Mouse (Mus musculus): ENCODE data around the gene Pigl.
A peak's percentile ranks its signal among the peaks of the same experiment; 100 is the strongest.
"Not testable (repeated sequence)": the region's sequence is repeated elsewhere in the genome, so short reads cannot be mapped to it uniquely, and the experiment has no call there.

Pigl gene

GRCm38 (mm10) chr11:62470451-62470850 is 12.2 kb downstream of the Pigl start:
- DNase-seq = no peak

GRCm38 (mm10) chr11:62473516-62473915 is 15.3 kb downstream of the Pigl start:
- DNase-seq = peak; percentile 49 to 77

- no peak for DNase-seq
Measured at GRCm38 (mm10) chr11:62476156-62476555, 17.9 kb downstream of the Pigl start.

- DNase-seq = peak; percentile 28 to 65
Measured at GRCm38 (mm10) chr11:62478931-62479330, 20.7 kb downstream of the Pigl start.

- DNase-seq = peak; percentile 25 to 60
Measured at GRCm38 (mm10) chr11:62479581-62479980, 21.3 kb downstream of the Pigl start.

GRCm38 (mm10) chr11:62486949-62487348 is 28.7 kb downstream of the Pigl start:
- no peak for DNase-seq

- peak in 1 of 2 experiments; percentile 23 for DNase-seq
Measured at GRCm38 (mm10) chr11:62487540-62488350, 29.5 kb downstream of the Pigl start.

- DNase-seq = no peak
Measured at GRCm38 (mm10) chr11:62493701-62494100, 35.4 kb downstream of the Pigl start.

- DNase-seq = peak; percentile 89 to 93
Measured at GRCm38 (mm10) chr11:62494754-62495275, 36.6 kb downstream of the Pigl start.

GRCm38 (mm10) chr11:62495276-62495801 is 37.1 kb downstream of the Pigl start:
- peak; percentile 56 to 72 for DNase-seq

- no peak for DNase-seq
Measured at GRCm38 (mm10) chr11:62496151-62496715, 38.0 kb downstream of the Pigl start.

- no peak for DNase-seq
Measured at GRCm38 (mm10) chr11:62497181-62497580, 38.9 kb downstream of the Pigl start.

GRCm38 (mm10) chr11:62498802-62499201 is 40.5 kb downstream of the Pigl start:
- no peak for DNase-seq

GRCm38 (mm10) chr11:62500529-62500928 is 42.3 kb downstream of the Pigl start:
- DNase-seq = no peak

GRCm38 (mm10) chr11:62507683-62508082 is 49.4 kb downstream of the Pigl start:
- no peak for DNase-seq

- not testable (repeated sequence) for DNase-seq
Measured at GRCm38 (mm10) chr11:62508365-62508764, 50.1 kb downstream of the Pigl start.

GRCm38 (mm10) chr11:62508816-62509215 is 50.6 kb downstream of the Pigl start:
- DNase-seq = not testable (repeated sequence)

- DNase-seq = no peak
Measured at GRCm38 (mm10) chr11:62509571-62509970, 51.3 kb downstream of the Pigl start.

GRCm38 (mm10) chr11:62510956-62511355 is 52.7 kb downstream of the Pigl start:
- DNase-seq = no peak

GRCm38 (mm10) chr11:62511444-62512202 is 53.4 kb downstream of the Pigl start:
- peak; percentile 14 to 46 for DNase-seq

- DNase-seq = no peak
Measured at GRCm38 (mm10) chr11:62512529-62513080, 54.3 kb downstream of the Pigl start.

GRCm38 (mm10) chr11:62513311-62513710 is 55.1 kb downstream of the Pigl start:
- no peak for DNase-seq

GRCm38 (mm10) chr11:62518991-62519390 is 60.7 kb downstream of the Pigl start:
- DNase-seq = no peak
